Mouse (Mus musculus) forebrain, embryonic 13.5 days (tissue): ENCODE results near the gene Xpr1. TPM values are rescaled to one million over a fixed set of nuclear protein-coding genes. Genes with fewer than 3 reads are reported as not detected.
A peak's percentile ranks its signal among the peaks of the same experiment; 100 is the strongest.

Source experiments
- ATAC-seq: fragments of 200-750 bp; cut with Nextera tagmentation; 2 replicates; pipeline ENCODE4 v1.8.0; 2017
- H3K27ac ChIP-seq: fragments of 300-500 bp; sonication (generic); 2 replicates; pipeline ENCODE4 v1.5.1; 2015; ENCODE audit warnings: inconsistent platforms, mild to moderate bottlenecking, moderate library complexity
- H3K27me3 ChIP-seq: fragments of 300-500 bp; sonication (generic); 2 replicates; pipeline ENCODE4 v1.6.1; 2015; ENCODE audit warnings: mild to moderate bottlenecking, inconsistent platforms
- H3K36me3 ChIP-seq: fragments of 300-500 bp; sonication (generic); 2 replicates; pipeline ENCODE4 v1.6.1; 2015; ENCODE audit warnings: mild to moderate bottlenecking, inconsistent platforms; ENCODE audit not compliant: poor library complexity, severe bottlenecking
- H3K4me1 ChIP-seq: fragments of 300-500 bp; sonication (generic); 2 replicates; pipeline ENCODE4 v1.6.1; 2015; ENCODE audit warnings: inconsistent platforms
- H3K4me2 ChIP-seq: fragments of 300-500 bp; sonication (generic); 2 replicates; pipeline ENCODE4 v1.6.1; 2015; ENCODE audit warnings: inconsistent platforms, mild to moderate bottlenecking, moderate library complexity
- H3K4me3 ChIP-seq: fragments of 300-500 bp; sonication (generic); 2 replicates; pipeline ENCODE4 v1.5.1; 2015; ENCODE audit warnings: mild to moderate bottlenecking, inconsistent platforms
- H3K9ac ChIP-seq: fragments of 300-500 bp; sonication (generic); 2 replicates; pipeline ENCODE4 v1.6.1; 2015; ENCODE audit warnings: mild to moderate bottlenecking, inconsistent platforms
- H3K9me3 ChIP-seq: fragments of 300-500 bp; sonication (generic); replicated peaks from 2 replicates; pipeline ENCODE4 v1.6.1; 2016; ENCODE audit warnings: inconsistent platforms
- WGBS: fragments of 180-500 bp; shearing (Covaris S2); methylation state at CpG from one replicate; pipeline ENCODE4 v1.1.7; 2015; 5-methylcytosine and 5-hydroxymethylcytosine counted together
- polyA plus RNA-seq: library from polyadenylated mRNA; unstranded; fragments of >200 nt; fragmentation: Nextera tagmentation; extraction: Ambion mirVana; gene quantifications from 2 replicates; pipeline ENCODE4 v1.2.1, GENCODE M21; 2015

Xpr1 gene
- polyA plus RNA-seq, 1 experiment from 2014 or later = 42.8 TPM

DNA sequence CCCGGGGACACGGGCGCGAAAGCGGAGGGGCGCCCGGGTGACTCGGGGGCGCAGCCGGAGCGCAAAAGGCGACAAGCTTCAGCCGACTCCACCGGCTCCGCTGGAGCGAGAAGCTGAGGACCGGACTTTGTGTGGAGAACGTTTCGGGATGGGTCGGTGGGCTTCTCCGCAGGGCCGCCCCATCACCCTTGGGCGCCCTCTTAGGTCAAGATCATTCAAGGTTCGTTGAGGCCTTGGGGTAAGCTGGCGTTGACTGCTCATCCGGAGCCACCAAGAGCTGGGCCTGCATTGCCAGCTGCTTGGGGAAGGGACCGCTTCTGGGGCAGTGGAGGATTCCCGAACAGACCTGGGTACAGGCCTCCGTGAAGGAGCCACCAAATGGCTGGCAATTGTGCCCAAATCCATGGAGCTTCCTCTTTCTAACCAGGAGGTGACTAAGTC, 172.4 kb downstream of the Xpr1 start:
- H3K4me3 ChIP-seq = peak overlapping the region; percentile 51
- H3K9ac ChIP-seq = peak overlapping the region; percentile 76
- peaks cover 16% of the 10 kb centered on the region for H3K4me1 ChIP-seq
- peak overlapping the region; percentile 88 for H3K4me2 ChIP-seq
- H3K36me3 ChIP-seq = no peaks in the 10 kb centered on the region
- H3K27ac ChIP-seq = 0 out of 2 replicates have a peak overlapping the region, but pooled peaks have one; percentile 8
- WGBS = 5% methylated on average over 29 of the region's 29 CpGs
- ATAC-seq = peak; percentile 48; the same call in 1 of the 2 replicates
- peaks cover 25% of the 10 kb centered on the region for H3K27me3 ChIP-seq
- no peaks in the 10 kb centered on the region for H3K9me3 ChIP-seq

DNA sequence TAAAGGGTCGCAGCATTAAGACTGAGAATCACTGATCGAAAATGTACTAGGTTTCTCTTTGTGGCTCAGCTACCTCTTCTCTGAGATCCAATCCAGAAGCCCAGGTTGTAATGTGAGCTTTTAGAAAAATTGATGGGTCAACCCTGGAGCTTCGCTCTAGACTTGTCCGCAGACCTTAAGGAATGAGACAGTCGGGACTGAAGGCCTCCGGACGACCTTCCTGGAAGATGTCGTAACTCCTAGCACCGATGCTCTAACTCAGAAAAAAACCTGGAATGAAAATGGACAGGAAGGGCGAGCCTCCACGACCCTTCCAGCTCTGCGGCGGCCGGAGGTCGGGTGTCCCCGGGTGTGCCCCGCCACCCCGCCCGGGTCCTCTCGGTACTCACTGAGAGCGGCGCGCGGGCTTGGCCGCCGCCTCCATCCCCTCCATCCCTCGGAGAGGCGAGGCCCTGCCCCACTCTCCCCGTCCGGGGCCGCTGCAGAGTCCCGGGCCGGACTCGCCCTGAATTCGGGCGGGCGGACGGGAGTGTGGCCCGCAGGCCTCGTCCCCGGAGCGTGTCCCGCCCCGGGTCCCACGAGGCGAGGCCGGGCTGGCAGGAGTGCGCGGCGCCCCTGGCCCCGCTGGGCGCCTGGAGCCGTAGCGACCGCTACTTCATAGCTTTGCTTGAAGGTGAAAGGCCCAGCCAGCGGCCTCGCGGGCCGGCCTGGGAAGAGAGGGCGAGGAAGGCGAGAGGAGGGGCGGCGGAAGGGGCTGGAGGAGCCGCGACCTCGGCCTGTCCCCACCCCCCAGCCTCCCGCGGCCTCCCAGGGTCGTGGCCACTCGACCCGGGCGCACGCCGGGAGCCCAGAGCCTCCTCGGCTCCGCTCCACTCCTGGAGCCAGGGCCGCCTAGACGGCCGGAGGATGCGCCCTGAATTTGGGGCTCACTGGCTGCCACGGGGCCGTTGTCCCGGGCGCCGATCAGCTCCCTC, 173.1 kb downstream of the Xpr1 start, which contains the start of gene BC034090:
BC034090 (minus strand) TSS at position 648 of the 974 bp plus-strand sequence.
- peaks cover 22% of the 10 kb centered on the region for H3K4me1 ChIP-seq
- H3K27ac ChIP-seq = peak within 1 kb of the TSS; percentile 8; the same call in 1 of the 2 replicates
- H3K27me3 ChIP-seq = peaks cover 25% of the 10 kb centered on the region
- ATAC-seq = peak; percentile 76
- H3K36me3 ChIP-seq = no peaks in the 10 kb centered on the region
- peak within 1 kb of the TSS; percentile 76 for H3K9ac ChIP-seq
- H3K9me3 ChIP-seq = no peaks in the 10 kb centered on the region
- peak within 1 kb of the TSS; percentile 88 for H3K4me2 ChIP-seq
- 2% methylated on average over 85 of the region's 85 CpGs for WGBS
- H3K4me3 ChIP-seq = peak within 1 kb of the TSS; percentile 51

DNA sequence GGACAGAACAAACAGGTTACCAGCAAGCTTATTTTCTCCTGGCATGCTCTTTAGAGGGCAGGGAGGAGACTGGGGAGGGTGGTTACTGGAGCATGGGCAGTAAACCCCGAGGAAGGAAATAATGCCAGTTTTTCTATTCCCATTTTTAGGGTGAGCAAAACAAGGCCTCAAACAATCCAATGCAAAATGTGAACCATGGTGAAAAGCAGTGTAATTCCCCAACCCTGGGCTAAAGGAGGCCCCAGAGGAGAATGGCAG, 174.8 kb downstream of the Xpr1 start:
- no peak overlapping the region for H3K4me2 ChIP-seq
- H3K4me1 ChIP-seq = peaks cover 36% of the 10 kb centered on the region
- no peak overlapping the region for H3K9ac ChIP-seq
- peaks cover 25% of the 10 kb centered on the region for H3K27me3 ChIP-seq
- no peak for ATAC-seq
- WGBS = 85% methylated on average over 1 of the region's 1 CpGs
- no peak overlapping the region for H3K4me3 ChIP-seq
- no peak overlapping the region for H3K27ac ChIP-seq
- H3K9me3 ChIP-seq = no peaks in the 10 kb centered on the region
- no peaks in the 10 kb centered on the region for H3K36me3 ChIP-seq

DNA sequence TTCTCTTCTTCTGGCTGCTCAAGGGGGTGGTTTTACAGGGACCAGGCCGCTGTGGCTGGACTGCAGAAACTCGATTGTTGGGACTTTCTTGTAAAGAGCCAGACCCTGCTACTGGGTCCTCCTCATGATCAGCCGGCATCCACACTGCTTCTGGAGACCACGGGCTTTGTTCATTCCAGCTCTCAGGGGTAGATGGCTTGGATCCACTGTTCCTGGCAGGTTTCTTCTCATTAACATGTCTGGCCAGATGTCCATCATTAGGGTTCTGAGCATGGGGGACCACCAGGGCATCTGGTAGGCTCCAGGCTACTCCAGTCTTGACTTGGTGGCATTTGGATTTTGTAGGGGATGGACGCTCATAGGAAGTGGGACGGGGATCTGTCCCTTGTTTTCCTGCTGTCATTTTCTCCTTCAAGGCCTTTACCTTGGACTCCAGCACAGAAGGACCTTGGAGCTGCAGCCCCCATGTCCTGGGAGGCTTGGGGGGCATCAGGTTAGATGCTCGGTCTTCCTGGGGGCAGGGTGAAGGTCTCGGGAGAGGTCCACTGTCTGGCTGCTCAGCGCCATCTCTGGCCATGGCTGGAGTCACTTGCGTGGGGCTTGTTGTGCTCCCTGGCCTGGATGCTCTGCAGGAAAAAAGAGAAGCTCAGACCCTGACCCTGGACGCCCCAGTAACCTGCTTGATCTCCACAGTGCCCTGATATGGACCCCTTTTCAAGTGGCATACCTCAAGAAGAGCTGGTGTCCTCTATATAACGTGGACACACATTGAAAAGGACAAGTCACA, 175.3 kb downstream of the Xpr1 start:
- peaks cover 25% of the 10 kb centered on the region for H3K27me3 ChIP-seq
- H3K27ac ChIP-seq = no peak overlapping the region
- no peak overlapping the region for H3K9ac ChIP-seq
- H3K36me3 ChIP-seq = no peaks in the 10 kb centered on the region
- no peak for ATAC-seq
- 78% methylated on average over 12 of the region's 12 CpGs for WGBS
- no peak overlapping the region for H3K4me2 ChIP-seq
- H3K4me1 ChIP-seq = peaks cover 41% of the 10 kb centered on the region
- no peak overlapping the region for H3K4me3 ChIP-seq
- H3K9me3 ChIP-seq = no peaks in the 10 kb centered on the region

DNA sequence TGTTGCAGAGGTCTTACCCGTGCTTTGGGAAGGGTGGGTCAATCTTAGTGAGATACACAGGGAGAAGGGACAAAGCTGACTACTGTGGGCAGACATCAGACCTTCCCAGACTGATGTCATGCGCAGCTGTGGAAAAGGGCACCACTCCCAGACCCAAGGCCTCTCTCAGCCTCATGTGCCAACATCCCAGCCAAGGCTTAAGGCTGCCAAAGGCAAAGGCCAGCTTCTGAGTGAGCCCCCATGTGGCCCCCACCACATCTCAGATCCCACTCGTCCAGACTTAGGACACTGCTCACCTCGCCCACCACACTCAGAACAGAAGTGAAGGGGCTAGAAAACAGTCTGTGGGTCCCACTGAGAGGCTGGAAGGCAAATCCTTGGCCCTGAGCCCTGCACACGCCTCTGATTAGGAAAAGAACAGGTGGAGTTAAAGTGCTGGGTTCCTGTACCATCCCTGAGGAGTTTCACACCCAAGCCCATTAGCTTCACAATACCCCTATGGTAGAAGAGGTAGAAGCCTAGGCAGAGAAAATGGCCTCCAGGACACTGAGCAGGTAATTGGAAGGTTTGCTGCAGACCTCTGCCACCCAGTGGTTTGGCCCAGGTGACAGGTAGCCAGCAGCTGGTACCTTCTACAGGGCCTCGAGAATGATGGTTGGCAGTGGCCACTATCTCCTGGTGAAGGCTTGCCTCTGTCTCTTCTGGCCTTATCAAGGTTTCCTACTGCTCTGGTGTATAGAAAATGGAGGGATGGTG, 177.1 kb downstream of the Xpr1 start:
- no peak overlapping the region for H3K4me2 ChIP-seq
- no peak overlapping the region for H3K9ac ChIP-seq
- no peak overlapping the region for H3K4me3 ChIP-seq
- peaks cover 57% of the 10 kb centered on the region for H3K4me1 ChIP-seq
- 82% methylated on average over 6 of the region's 6 CpGs for WGBS
- no peaks in the 10 kb centered on the region for H3K36me3 ChIP-seq
- no peak overlapping the region for H3K27ac ChIP-seq
- no peak for ATAC-seq
- H3K9me3 ChIP-seq = no peaks in the 10 kb centered on the region
- peaks cover 19% of the 10 kb centered on the region for H3K27me3 ChIP-seq

DNA sequence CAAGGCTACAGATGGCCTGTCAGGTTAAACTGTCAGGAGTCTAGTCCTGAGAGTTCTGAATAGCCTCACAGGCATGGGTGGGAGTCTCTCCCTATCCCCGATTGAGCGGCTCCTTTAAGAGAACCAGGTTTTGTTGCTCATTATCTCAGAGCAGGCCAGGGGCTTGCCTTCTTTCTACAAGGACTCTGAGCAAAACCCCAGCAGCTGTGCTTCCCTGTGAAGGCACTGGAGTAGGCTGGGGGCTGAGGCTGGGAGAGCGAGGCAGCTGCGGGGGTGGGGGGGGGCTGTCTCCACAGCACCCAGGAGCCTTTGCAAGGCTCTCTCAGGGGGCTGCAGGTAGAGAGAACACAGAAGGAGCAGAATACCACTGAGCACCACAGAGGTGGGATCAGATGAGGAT, 178.0 kb downstream of the Xpr1 start:
- WGBS = 33% methylated on average over 4 of the region's 4 CpGs
- H3K27ac ChIP-seq = peak overlapping the region; percentile 40; the same call in 1 of the 2 replicates
- ATAC-seq = no peak
- no peaks in the 10 kb centered on the region for H3K9me3 ChIP-seq
- H3K4me2 ChIP-seq = no peak overlapping the region
- H3K4me3 ChIP-seq = no peak overlapping the region
- peaks cover 57% of the 10 kb centered on the region for H3K4me1 ChIP-seq
- peaks cover 9% of the 10 kb centered on the region for H3K27me3 ChIP-seq
- H3K9ac ChIP-seq = no peak overlapping the region
- H3K36me3 ChIP-seq = no peaks in the 10 kb centered on the region

DNA sequence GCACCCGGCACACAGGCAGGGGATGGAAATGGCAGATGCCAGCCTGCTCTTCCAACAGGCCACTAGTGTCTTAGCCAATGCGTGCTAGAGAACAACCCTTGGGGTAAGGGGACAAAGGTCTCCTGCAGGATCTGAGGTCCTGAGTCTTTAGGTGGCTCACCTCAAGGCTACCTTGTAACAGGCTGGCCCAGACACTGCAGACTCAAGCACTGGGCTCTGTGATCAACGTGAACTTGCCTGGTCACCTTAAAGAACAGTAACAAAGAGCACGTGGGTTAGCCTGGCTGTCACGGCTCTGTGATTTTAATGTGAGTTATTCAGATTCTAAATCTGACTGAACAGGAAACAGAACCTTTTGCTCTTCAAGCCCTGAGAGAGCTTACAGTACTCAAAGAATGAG, 179.1 kb downstream of the Xpr1 start:
- Histone ChIP-seq H3K4me3 (no peak overlapping the region), H3K4me1 (peaks cover 62% of the 10 kb centered on the region), H3K9ac (no peak overlapping the region), H3K27me3 (peaks cover 2% of the 10 kb centered on the region), H3K36me3 (no peaks in the 10 kb centered on the region), H3K4me2 (no peak overlapping the region), H3K27ac (no peak overlapping the region), H3K9me3 (no peaks in the 10 kb centered on the region)
- 86% methylated on average over 5 of the region's 5 CpGs for WGBS
- no peak for ATAC-seq

DNA sequence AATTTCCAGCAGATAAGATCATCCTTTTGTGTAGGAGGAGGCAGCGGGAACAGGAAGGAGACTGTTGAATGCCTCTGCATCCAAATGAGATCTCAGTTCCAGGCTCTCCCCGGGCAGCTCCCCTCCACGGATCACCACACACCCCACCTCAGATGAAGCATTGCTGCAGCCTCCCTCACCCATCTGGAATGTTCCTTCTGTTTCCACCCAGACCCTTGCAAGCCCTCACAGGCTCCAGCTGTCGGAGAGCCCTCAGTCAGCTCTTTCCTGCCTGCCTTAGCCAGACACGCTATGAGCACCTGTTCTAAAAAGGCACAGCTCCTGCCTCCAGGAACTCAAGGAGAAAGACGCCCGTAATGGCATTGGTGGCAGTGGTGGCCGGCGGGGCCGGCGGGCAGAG, 179.8 kb downstream of the Xpr1 start:
- Histone ChIP-seq H3K9ac (no peak overlapping the region), H3K27ac (no peak overlapping the region), H3K27me3 (no peaks in the 10 kb centered on the region; the same call in 1 of the 2 replicates), H3K4me1 (peaks cover 70% of the 10 kb centered on the region), H3K4me3 (no peak overlapping the region), H3K4me2 (no peak overlapping the region), H3K9me3 (no peaks in the 10 kb centered on the region), H3K36me3 (no peaks in the 10 kb centered on the region)
- no peak for ATAC-seq
- 75% methylated on average over 11 of the region's 11 CpGs for WGBS

DNA sequence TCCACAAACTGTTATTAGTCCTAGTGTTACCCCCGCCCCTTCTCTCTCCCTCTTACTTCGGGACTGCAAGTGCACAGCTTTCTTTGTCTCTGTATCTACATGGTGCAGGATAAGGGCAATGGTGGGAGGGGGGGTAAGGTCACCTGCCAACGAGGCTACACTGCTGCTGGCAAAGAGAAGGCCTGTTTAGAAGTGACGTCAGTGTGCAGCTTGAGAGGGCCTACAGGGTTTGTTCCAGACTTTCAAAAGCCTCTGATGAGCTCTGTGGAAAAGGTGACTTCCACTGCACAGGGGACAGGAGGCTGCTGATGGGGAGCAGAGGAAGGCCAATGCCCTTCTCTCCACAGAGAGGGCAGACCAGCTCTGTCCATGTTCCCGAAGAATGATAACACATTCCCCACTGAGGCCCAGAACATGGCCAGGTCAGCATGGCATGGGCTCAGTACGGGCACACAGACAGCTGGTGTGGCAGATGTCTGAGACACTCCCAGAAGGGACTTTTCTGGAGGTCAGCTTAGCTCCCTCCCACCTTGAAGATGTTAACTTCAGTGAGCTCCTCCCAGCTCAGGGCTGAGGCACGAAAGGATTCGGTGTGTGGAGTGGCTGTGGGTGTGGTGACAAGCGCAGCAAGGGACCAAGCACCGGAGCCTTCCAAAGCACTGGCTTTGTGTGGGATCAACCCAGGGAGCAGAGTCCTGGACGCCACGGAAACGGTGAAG, 180.8 kb downstream of the Xpr1 start:
- WGBS = 38% methylated on average over 13 of the region's 13 CpGs
- H3K4me2 ChIP-seq = no peak overlapping the region
- no peaks in the 10 kb centered on the region for H3K36me3 ChIP-seq
- no peaks in the 10 kb centered on the region for H3K27me3 ChIP-seq
- H3K4me3 ChIP-seq = no peak overlapping the region
- no peaks in the 10 kb centered on the region for H3K9me3 ChIP-seq
- H3K27ac ChIP-seq = peak overlapping the region; percentile 57
- 0 out of 2 replicates have a peak overlapping the region, but pooled peaks have one; percentile 34 for H3K9ac ChIP-seq
- no peak for ATAC-seq
- peaks cover 77% of the 10 kb centered on the region for H3K4me1 ChIP-seq

DNA sequence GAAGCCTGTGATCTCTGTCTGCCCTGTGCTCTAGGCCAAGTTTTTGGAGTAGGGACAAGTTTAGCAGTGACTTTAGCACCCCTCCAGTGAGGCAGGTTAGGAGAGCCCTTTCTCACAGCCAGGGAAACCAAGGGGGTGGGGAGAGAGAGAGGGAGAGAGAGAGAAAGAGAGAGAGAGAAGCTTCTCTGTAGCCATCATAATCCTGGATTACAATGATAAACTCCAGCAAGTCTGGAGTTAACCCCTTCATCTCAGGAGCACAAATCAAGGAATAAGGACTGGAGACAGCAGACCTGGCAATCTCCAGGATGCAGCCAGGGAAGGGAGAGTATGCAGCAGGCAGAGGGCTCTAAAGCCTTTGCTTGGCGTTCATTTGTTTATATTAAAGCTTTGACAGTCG, 181.6 kb downstream of the Xpr1 start:
- H3K4me1 ChIP-seq = peaks cover 83% of the 10 kb centered on the region

DNA sequence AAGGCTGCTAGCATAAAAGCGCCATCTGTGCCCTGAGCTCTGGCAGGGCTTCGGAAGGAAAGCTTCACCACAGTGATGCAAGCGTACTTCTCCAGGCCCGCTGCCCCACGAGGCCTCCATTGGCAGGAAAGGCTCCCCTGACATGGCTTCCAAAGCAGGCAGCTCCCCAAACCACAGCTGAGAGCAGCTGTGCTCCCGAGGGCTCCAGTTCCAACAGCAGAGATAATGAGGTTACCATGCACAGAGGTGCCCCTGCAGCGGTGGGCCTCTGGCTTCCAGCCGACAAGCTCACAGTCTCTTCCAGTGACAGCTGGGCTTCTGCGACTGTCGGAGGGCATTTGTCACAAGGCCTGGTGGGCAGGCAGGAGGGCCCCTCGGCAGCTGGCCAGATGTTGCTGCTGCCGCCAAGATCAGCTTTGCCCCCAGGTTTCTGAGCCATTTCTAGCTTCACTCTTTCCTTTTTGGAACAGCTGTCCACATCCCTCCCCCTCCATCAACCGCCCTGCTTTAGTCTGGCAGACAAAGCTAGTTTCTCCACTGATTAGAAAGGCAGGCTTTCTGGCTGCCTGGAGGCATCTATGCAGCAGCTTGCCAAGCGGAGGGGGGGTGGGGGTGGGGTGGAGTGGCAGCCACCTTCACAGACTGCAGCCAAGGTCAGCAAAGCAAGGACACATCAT, 183.1 kb downstream of the Xpr1 start:
- 11% methylated on average over 14 of the region's 14 CpGs for WGBS
- peak overlapping the region; percentile 96 for H3K27ac ChIP-seq
- H3K9me3 ChIP-seq = no peaks in the 10 kb centered on the region
- H3K4me2 ChIP-seq = peak overlapping the region; percentile 22
- peak; percentile 60 for ATAC-seq
- peaks cover 89% of the 10 kb centered on the region for H3K4me1 ChIP-seq
- H3K27me3 ChIP-seq = no peaks in the 10 kb centered on the region
- H3K4me3 ChIP-seq = no peak overlapping the region
- H3K36me3 ChIP-seq = no peaks in the 10 kb centered on the region
- H3K9ac ChIP-seq = peak overlapping the region; percentile 48

More for the DNA sequence above, 181.6 kb downstream of the Xpr1 start:
- Histone ChIP-seq H3K9me3 (no peaks in the 10 kb centered on the region), H3K4me3 (no peak overlapping the region), H3K27ac (no peak overlapping the region; the same call in 1 of the 2 replicates), H3K4me2 (no peak overlapping the region), H3K9ac (no peak overlapping the region), H3K27me3 (no peaks in the 10 kb centered on the region), H3K36me3 (no peaks in the 10 kb centered on the region)
- 17% methylated on average over 2 of the region's 2 CpGs for WGBS
- no peak for ATAC-seq
